Mouse (Mus musculus): ENCODE measurements around the gene Traf3ip1. TPM values are rescaled to one million over a fixed set of nuclear protein-coding genes. Genes with fewer than 3 reads are reported as not detected.

The Traf3ip1 gene
- polyA plus RNA-seq (2017; shearing (Covaris generic)) = 1 to 10 TPM; 4.4 to 5.9 TPM

GRCm38 (mm10) chr1:91494457-91495140 is at the start of gene Traf3ip1:
TSS of gene Traf3ip1 (plus strand) at chr1:91494647.

GRCm38 (mm10) chr1:91459059-91459809 is 35.2 kb upstream of the Traf3ip1 start, which contains the start of gene Per2:
TSS of gene Per2 (minus strand) at chr1:91459324.

GRCm38 (mm10) chr1:91540271-91540826 is 45.9 kb downstream of the Traf3ip1 start, which contains the start of gene Asb1:
TSS of gene Asb1 (plus strand) at chr1:91540544.

Other genes with a start within 250 kb of the Traf3ip1 start
- 10 to 100 TPM; 71.2 to 82.1 TPM for gene Ube2f, start 244.3 kb upstream of the Traf3ip1 start, polyA plus RNA-seq (2017; shearing (Covaris generic))
- gene Scly, start 196.3 kb upstream of the Traf3ip1 start, polyA plus RNA-seq (2017; shearing (Covaris generic)) = 10 to 100 TPM; 25.1 to 60.9 TPM
- under 1 TPM; 0.07 to 0.42 TPM for gene Espnl, start 172.6 kb upstream of the Traf3ip1 start, polyA plus RNA-seq (2017; shearing (Covaris generic))
- gene Klhl30, start 143.6 kb upstream of the Traf3ip1 start, polyA plus RNA-seq (2017; shearing (Covaris generic)) = under 1 TPM; 0.06 to 0.80 TPM
- gene Erfe, start 128.2 kb upstream of the Traf3ip1 start, polyA plus RNA-seq (2017; shearing (Covaris generic)) = under 1 TPM in 1 of 2 experiments, not detected in 1; 0.10 TPM
- gene Ilkap, start 95.8 kb upstream of the Traf3ip1 start, polyA plus RNA-seq (2017; shearing (Covaris generic)) = 100 to 1,000 TPM; 126 to 185 TPM
- gene Hes6, start 80.6 kb upstream of the Traf3ip1 start, polyA plus RNA-seq (2017; shearing (Covaris generic)) = 10 to 100 TPM; 61.2 to 86.5 TPM
- 1 to 10 TPM; 2.4 to 2.8 TPM for gene Per2, start 35.3 kb upstream of the Traf3ip1 start, polyA plus RNA-seq (2017; shearing (Covaris generic))
- 10 to 100 TPM in 1 of 2 experiments, 1 to 10 TPM in 1; 6.1 to 10.9 TPM for gene Asb1, start 45.9 kb downstream of the Traf3ip1 start, polyA plus RNA-seq (2017; shearing (Covaris generic))

Measured in inflammation-experienced regulatory T-cells (primary cell).